Mouse (Mus musculus) gastrocnemius, adult 2 months (tissue): ENCODE measurements around the gene 1600002K03Rik. TPM values are rescaled to one million over a fixed set of nuclear protein-coding genes. Genes with fewer than 3 reads are reported as not detected.
"Not testable (repeated sequence)": the region's sequence is repeated elsewhere in the genome, so short reads cannot be mapped to it uniquely, and the experiment has no call there.

ENCODE experiments used
- DNase-seq: peaks from one replicate; pipeline ENCODE4 v3.0.0; 2022
- H3K27ac ChIP-seq: fragments of 200-600 bp; 2 replicates; pipeline ENCODE4 v1.8.1; 2022; ENCODE audit warnings: mild to moderate bottlenecking
- H3K4me3 ChIP-seq: fragments of 200-600 bp; 2 replicates; pipeline ENCODE4 v1.8.1; 2022; ENCODE audit warnings: mild to moderate bottlenecking, moderate library complexity
- CTCF ChIP-seq: fragments of 200-600 bp; IDR thresholded peaks from 2 replicates; pipeline ENCODE4 v1.8.1; 2022; ENCODE audit warnings: antibody characterized with exemption, mild to moderate bottlenecking, moderate library complexity
- intact Hi-C: fragments of 180-260 bp; cut with DNase I; formaldehyde crosslinking; loops from one replicate; pipeline ENCODE4 v1.15.1; 2025
- total RNA-seq, 2 experiments: library from RNA; stranded (reverse); gene quantifications; 2 replicates each; pipeline ENCODE4 v1.2.3; 2021

The 1600002K03Rik gene
- total RNA-seq, 2 experiments from 2014 or later: 6.6 to 7.1 TPM

GRCm38 (mm10) chr10:80190491-80191051, 17.8 kb downstream of the 1600002K03Rik start:
- Histone ChIP-seq H3K4me3 (peak overlapping the region; percentile 68), H3K27ac (peak overlapping the region; percentile 6)
- DNase-seq: peak; percentile 42
- no peak for TF ChIP-seq CTCF
- intact Hi-C loops: no loop called here

GRCm38 (mm10) chr10:80193976-80194375, 21.2 kb downstream of the 1600002K03Rik start:
- intact Hi-C loops: no loop called here
- Histone ChIP-seq H3K27ac (no peak overlapping the region), H3K4me3 (no peak overlapping the region)
- TF ChIP-seq CTCF: no peak
- DNase-seq: no peak

- no peak for DNase-seq
- intact Hi-C loops: no loop called here
- Histone ChIP-seq H3K4me3 (no peak overlapping the region), H3K27ac (no peak overlapping the region)
- no peak for TF ChIP-seq CTCF
Observed at GRCm38 (mm10) chr10:80194441-80194840, 21.7 kb downstream of the 1600002K03Rik start.

GRCm38 (mm10) chr10:80196167-80196566, 23.4 kb downstream of the 1600002K03Rik start:
- no peak overlapping the region for H3K27ac ChIP-seq
- intact Hi-C loops: no loop called here
- H3K4me3 ChIP-seq: no peak overlapping the region
- TF ChIP-seq CTCF: no peak
- DNase-seq: no peak

- Histone ChIP-seq H3K4me3 (no peak overlapping the region), H3K27ac (no peak overlapping the region)
- TF ChIP-seq CTCF: no peak
- intact Hi-C loops: no loop called here
- DNase-seq: no peak
Observed at GRCm38 (mm10) chr10:80196778-80197581, 24.2 kb downstream of the 1600002K03Rik start.

- DNase-seq: peak; percentile 85
- TF ChIP-seq CTCF: peak; percentile 99
Observed at GRCm38 (mm10) chr10:80199440-80200008, 26.8 kb downstream of the 1600002K03Rik start.

GRCm38 (mm10) chr10:80200485-80200884, 27.7 kb downstream of the 1600002K03Rik start:
- TF ChIP-seq CTCF: no peak
- H3K4me3 ChIP-seq: no peak overlapping the region
- intact Hi-C loops: no loop called here
- H3K27ac ChIP-seq: no peak overlapping the region
- no peak for DNase-seq

More at GRCm38 (mm10) chr10:80199440-80200008, 26.8 kb downstream of the 1600002K03Rik start:
- intact Hi-C loops: loop anchor here (1.0 to 2.0 kb wide), 3 partner anchors 24 to 46 kb away; partner anchors contain the start of gene Mum1
- Histone ChIP-seq H3K27ac (no peak overlapping the region), H3K4me3 (no peak overlapping the region)

GRCm38 (mm10) chr10:80204055-80204454, 31.3 kb downstream of the 1600002K03Rik start:
- no peak for DNase-seq
- intact Hi-C loops: no loop called here

GRCm38 (mm10) chr10:80207201-80207600, 34.5 kb downstream of the 1600002K03Rik start:
- DNase-seq: no peak
- intact Hi-C loops: no loop called here
- no peak overlapping the region for H3K4me3 ChIP-seq
- no peak overlapping the region for H3K27ac ChIP-seq
- TF ChIP-seq CTCF: no peak

More at GRCm38 (mm10) chr10:80204055-80204454, 31.3 kb downstream of the 1600002K03Rik start:
- Histone ChIP-seq H3K4me3 (no peak overlapping the region), H3K27ac (no peak overlapping the region)
- no peak for TF ChIP-seq CTCF

GRCm38 (mm10) chr10:80207676-80208075, 34.9 kb downstream of the 1600002K03Rik start:
- Histone ChIP-seq H3K27ac (no peak overlapping the region), H3K4me3 (no peak overlapping the region)
- no peak for DNase-seq
- intact Hi-C loops: no loop called here
- no peak for TF ChIP-seq CTCF

GRCm38 (mm10) chr10:80208248-80208647, 35.5 kb downstream of the 1600002K03Rik start:
- TF ChIP-seq CTCF: no peak
- no peak overlapping the region for H3K4me3 ChIP-seq
- no peak for DNase-seq
- intact Hi-C loops: no loop called here
- H3K27ac ChIP-seq: no peak overlapping the region

- H3K27ac ChIP-seq: no peak overlapping the region
- no peak for TF ChIP-seq CTCF
- no peak for DNase-seq
- intact Hi-C loops: no loop called here
- no peak overlapping the region for H3K4me3 ChIP-seq
Observed at GRCm38 (mm10) chr10:80208841-80209371, 36.2 kb downstream of the 1600002K03Rik start.

GRCm38 (mm10) chr10:80211547-80212103, 38.9 kb downstream of the 1600002K03Rik start:
- H3K4me3 ChIP-seq, H3K27ac ChIP-seq, intact Hi-C loops, DNase-seq: not testable (repeated sequence)
